Mouse (Mus musculus): ENCODE measurements around the gene Keg1. TPM values are rescaled to one million over a fixed set of nuclear protein-coding genes. Genes with fewer than 3 reads are reported as not detected.
"Not testable (repeated sequence)": the region's sequence is repeated elsewhere in the genome, so short reads cannot be mapped to it uniquely, and the experiment has no call there.

Gene Keg1
- polyA plus RNA-seq, 1 experiment from 2014 or later = not detected

DNA sequence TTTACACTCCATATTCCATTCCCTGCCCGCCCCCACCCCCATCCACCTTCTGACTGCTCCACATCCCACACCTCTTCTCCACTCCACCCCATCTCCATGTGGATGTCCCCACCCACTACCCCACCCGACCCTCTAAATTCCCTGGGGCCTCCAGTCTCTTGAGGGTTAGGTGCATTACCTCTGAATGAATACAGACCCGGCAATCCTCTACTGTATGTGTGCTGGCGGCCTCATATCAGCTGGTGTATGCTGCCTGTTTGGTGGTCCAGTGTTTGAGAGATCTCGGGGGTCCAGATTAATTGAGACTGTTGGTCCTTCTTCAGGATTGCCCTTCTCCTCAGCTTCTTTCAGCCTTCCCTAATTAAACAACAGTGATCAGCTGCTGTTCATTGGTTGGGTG lies 25.3 kb downstream of the Keg1 start:
- H3K4me3 ChIP-seq; H3K4me1 ChIP-seq (replicated peaks); H3K9ac ChIP-seq; H3K9me3 ChIP-seq; H3K36me3 ChIP-seq; H3K4me2 ChIP-seq; ATAC-seq (ENCODE audit: low FRiP score); H3K27me3 ChIP-seq; H3K27ac ChIP-seq: not testable (repeated sequence)
- WGBS = 89% methylated on average over 5 of the region's 5 CpGs

DNA sequence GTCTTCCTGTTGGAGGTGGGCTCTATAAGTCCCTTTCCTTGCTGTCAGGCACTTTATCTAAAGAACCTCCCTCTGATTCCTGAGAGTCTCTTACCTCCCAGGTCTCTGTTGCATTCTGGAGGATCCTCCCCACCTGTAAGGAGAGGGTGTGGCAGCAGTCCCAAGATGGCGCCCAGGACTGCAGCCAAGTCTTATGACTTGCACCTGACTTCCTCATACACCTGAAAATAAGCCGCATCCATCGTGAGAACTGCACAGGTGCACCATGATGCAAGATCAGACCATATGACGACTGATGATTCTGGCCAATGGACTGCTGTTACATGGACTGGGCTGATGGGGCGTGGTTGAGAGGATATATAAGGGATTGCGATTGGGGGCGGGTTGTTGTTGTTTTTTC lies 26.0 kb downstream of the Keg1 start:
- H3K27me3 ChIP-seq; H3K9ac ChIP-seq; ATAC-seq (ENCODE audit: low FRiP score); H3K4me3 ChIP-seq; H3K4me1 ChIP-seq (replicated peaks); H3K9me3 ChIP-seq; H3K27ac ChIP-seq; H3K36me3 ChIP-seq; H3K4me2 ChIP-seq: not testable (repeated sequence)
- 91% methylated on average over 7 of the region's 7 CpGs for WGBS

DNA sequence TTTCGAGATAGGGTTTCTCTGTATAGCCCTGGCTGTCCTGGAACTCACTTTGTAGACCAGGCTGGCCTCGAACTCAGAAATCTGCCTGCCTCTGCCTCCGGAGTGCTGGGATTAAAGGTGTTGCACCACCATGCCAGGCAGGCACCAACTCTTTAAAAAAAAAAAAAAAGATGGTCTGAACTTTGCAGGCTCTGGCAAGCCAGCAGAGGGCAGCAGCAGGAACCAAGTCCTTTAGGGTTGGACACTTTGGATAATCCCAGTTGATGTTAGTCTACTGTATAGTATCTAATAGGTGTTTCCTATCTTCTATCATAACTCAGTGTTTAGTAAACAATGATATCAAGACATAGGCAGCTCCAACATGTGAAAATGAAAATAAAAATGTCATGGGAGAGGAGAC lies 26.7 kb downstream of the Keg1 start:
- Histone ChIP-seq H3K9ac (no peak overlapping the region), H3K4me3 (no peak overlapping the region), H3K4me2 (no peak overlapping the region), H3K27me3 (no peaks in the 10 kb centered on the region), H3K27ac (no peak overlapping the region), H3K36me3 (no peaks in the 10 kb centered on the region), H3K4me1 (replicated peaks) (no peaks in the 10 kb centered on the region), H3K9me3 (no peaks in the 10 kb centered on the region)
- ATAC-seq (ENCODE audit: low FRiP score) = no peak
- 65% methylated on average over 3 of the region's 3 CpGs for WGBS

DNA sequence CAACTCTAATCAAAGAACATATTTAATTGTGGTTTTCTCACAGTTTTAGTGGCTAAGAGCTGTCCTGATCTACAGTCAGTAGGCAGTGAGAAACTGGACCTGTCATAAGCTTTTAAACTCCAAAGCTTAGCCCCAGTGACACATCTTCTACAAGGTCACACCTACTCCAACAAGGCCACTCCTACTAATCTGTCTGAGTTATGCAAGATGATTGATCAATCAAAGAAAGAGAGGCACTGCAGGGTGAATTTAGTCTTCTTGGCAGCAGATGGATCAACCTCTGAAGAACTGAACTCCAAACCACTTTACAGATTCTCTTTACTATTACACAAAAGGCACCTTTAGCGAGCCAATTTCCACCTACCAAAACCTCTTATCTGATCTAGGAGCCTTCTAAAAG lies 30.3 kb downstream of the Keg1 start:
- Histone ChIP-seq H3K27me3 (no peaks in the 10 kb centered on the region), H3K36me3 (no peaks in the 10 kb centered on the region), H3K9ac (no peak overlapping the region), H3K27ac (no peak overlapping the region), H3K4me3 (no peak overlapping the region), H3K9me3 (no peaks in the 10 kb centered on the region), H3K4me2 (no peak overlapping the region), H3K4me1 (replicated peaks) (no peaks in the 10 kb centered on the region)
- 79% methylated on average over 1 of the region's 1 CpGs for WGBS
- ATAC-seq (ENCODE audit: low FRiP score) = no peak

DNA sequence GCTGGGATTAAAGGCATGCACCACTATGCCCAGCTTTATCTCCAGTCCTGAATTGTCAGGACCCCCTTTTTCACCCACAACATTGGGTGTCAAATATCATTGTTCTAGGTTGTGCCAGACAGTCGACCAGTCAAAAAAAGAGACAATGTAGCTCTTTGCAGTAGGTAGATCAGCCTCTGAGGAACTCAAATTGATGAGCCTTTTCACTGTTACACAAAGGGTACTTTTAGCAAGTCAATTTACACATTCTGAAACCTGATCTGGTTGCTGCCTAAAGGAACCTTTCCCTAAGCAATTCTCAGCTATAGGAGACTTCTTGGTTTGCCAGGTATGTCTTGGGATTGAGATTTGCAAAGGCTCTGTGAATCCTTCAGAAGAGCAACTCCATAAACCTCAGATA lies 35.5 kb downstream of the Keg1 start:
- H3K9ac ChIP-seq = no peak overlapping the region
- no peaks in the 10 kb centered on the region for H3K36me3 ChIP-seq
- no peaks in the 10 kb centered on the region; the same call in 1 of the 2 replicates for H3K9me3 ChIP-seq
- no peak overlapping the region for H3K27ac ChIP-seq
- no peak overlapping the region for H3K4me2 ChIP-seq
- WGBS = 65% methylated on average over 1 of the region's 1 CpGs
- ATAC-seq (ENCODE audit: low FRiP score) = no peak
- H3K4me3 ChIP-seq = no peak overlapping the region
- no peaks in the 10 kb centered on the region for H3K27me3 ChIP-seq
- no peaks in the 10 kb centered on the region for H3K4me1 ChIP-seq (replicated peaks)

DNA sequence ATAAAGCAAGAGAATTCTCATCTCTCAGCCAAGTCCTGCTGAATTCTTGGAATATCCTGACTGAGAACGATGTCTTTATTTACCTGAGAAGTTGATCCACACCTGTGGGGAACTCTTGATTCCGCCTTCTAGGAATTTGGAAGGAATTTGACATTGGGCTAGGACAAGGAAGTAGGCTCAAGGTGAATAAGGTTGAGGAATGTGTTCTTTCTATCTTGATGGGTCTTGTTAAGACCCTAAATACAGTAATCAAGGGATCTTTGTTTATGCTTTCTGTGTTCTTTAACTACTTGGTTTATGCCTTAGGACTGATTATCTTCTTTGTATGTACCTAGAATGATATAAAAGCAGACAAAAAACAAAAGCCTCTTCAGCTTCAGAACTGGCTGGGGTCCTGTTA lies 36.4 kb downstream of the Keg1 start:
- no peak overlapping the region for H3K4me3 ChIP-seq
- ATAC-seq (ENCODE audit: low FRiP score) = no peak
- no peak overlapping the region for H3K27ac ChIP-seq
- no peak overlapping the region for H3K4me2 ChIP-seq
- no peaks in the 10 kb centered on the region for H3K4me1 ChIP-seq (replicated peaks)
- no peaks in the 10 kb centered on the region for H3K36me3 ChIP-seq
- no peaks in the 10 kb centered on the region; the same call in 1 of the 2 replicates for H3K9me3 ChIP-seq
- 86% methylated on average over 2 of the region's 2 CpGs for WGBS
- H3K9ac ChIP-seq = no peak overlapping the region
- H3K27me3 ChIP-seq = no peaks in the 10 kb centered on the region

DNA sequence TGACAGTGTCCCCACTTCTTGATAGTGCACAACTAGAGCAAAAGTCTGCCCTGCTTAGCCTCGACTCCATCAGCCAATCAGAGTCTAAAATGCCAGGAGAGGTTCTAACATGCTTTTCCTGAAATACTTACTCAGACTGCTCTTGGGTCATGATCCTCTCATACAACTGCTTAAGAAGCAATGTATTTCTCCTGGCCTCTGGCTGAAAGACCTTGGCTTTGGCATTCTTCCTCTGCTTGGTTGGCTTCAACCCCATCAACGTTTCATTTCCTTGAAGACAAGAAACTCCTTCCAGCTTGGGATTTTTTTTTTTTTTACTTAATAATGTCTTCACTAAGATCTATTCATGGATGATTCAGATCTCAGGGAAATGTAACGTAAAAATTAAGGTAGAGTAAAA lies 60.7 kb downstream of the Keg1 start:
- no peaks in the 10 kb centered on the region for H3K4me1 ChIP-seq (replicated peaks)
- H3K27ac ChIP-seq = no peak overlapping the region
- ATAC-seq (ENCODE audit: low FRiP score) = no peak
- no peak overlapping the region for H3K4me3 ChIP-seq
- 83% methylated on average over 3 of the region's 3 CpGs for WGBS
- H3K27me3 ChIP-seq = no peaks in the 10 kb centered on the region
- H3K36me3 ChIP-seq = no peaks in the 10 kb centered on the region
- no peak overlapping the region for H3K9ac ChIP-seq
- no peak overlapping the region for H3K4me2 ChIP-seq
- no peaks in the 10 kb centered on the region for H3K9me3 ChIP-seq

DNA sequence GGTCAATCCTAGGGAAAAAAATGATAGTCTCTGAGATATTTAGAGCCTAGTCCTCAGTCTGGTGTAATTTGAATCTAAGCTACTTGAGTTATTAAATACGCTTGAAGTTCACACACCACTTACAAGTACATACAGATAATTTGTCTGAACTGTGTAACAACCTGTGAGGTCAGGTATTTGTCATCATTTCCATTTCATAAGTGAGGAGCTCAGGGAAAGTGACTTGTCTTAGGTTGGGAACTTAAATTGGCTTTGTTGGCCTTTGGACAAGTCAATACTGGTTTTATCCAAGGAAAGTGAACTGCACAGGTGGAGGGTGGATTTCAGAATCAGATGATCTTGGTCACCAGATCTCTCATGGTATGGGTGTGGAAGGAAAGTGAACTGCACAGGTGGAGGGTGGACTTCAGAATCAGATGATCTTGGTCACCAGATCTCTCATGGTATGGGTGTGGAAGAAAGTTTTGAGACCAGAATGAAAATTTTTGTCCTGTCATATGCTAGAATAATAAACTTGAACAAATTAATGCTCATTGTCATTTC lies 63.4 kb downstream of the Keg1 start:
- H3K4me3 ChIP-seq = no peak overlapping the region
- H3K4me1 ChIP-seq (replicated peaks) = no peaks in the 10 kb centered on the region
- no peak for ATAC-seq (ENCODE audit: low FRiP score)
- no peaks in the 10 kb centered on the region for H3K9me3 ChIP-seq
- no peaks in the 10 kb centered on the region for H3K27me3 ChIP-seq
- peaks cover 18% of the 10 kb centered on the region for H3K36me3 ChIP-seq
- H3K9ac ChIP-seq = no peak overlapping the region
- no peak overlapping the region for H3K27ac ChIP-seq
- H3K4me2 ChIP-seq = no peak overlapping the region
- WGBS = 96% methylated on average over 1 of the region's 1 CpGs

DNA sequence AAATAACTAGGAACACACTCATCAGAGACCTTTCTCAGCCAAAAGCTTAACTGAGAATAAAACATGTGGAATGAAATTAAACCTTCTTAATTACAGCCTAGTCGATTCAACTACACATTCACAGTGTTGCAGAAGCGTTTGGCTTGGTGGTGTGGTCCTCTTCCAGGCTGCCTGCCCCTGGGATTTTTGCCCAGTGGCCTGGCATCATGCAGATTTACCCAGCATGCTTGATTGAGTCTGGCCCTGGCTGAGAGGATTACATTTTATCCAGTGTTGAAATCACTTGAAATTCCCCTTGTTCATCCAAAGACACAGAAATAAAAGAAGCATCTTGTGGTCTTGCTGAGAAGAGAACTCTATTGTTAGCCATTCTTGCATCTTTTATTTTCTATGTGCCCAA lies 64.1 kb downstream of the Keg1 start:
- no peaks in the 10 kb centered on the region for H3K27me3 ChIP-seq
- no peak overlapping the region for H3K9ac ChIP-seq
- H3K4me3 ChIP-seq = no peak overlapping the region
- 76% methylated on average over 2 of the region's 2 CpGs for WGBS
- no peaks in the 10 kb centered on the region for H3K4me1 ChIP-seq (replicated peaks)
- H3K27ac ChIP-seq = no peak overlapping the region
- H3K9me3 ChIP-seq = no peaks in the 10 kb centered on the region
- ATAC-seq (ENCODE audit: low FRiP score) = no peak
- H3K4me2 ChIP-seq = no peak overlapping the region
- H3K36me3 ChIP-seq = peaks cover 24% of the 10 kb centered on the region

DNA sequence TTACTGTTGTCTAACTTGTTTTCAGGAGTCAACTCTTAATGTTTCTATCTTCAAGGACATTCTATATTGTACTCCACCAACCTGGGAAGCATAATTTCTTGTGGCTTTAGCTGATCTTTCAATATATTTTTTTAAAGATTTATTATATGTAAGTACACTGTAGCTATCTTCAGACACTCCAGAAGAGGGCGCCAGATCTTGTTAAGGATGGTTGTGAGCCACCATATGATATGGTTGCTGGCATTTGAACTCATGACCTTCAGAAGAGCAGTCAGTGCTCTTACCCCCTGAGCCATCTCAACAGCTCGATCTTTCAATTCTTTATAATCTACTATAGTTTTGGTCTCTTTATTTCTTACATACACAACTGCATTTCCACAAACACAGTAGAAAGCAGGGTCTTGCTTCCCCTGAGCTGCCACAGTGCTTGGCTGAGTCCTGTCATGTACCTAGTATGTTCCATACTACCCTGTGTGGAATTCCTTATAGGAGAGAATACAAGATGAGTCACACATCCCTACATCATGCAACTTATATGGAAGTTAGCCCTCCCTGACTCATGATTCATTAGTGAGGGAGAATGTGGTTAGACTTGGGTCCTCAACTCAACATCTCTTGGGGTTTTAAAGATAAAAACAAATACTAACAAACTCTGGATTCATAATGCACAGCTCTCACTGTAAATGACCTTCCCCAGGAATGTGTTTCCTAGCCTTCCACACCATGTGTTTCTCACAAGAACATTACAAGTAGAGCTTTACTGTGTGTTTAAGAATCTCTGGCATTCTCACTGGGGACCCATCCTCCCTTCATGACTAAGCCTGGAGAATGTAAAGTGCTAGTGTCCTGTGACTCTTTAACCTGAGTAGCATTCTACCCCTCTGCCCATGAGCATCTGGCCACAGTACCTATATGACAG lies 66.9 kb downstream of the Keg1 start:
- H3K36me3 ChIP-seq = peaks cover 35% of the 10 kb centered on the region
- WGBS = 63% methylated on average over 2 of the region's 2 CpGs

DNA sequence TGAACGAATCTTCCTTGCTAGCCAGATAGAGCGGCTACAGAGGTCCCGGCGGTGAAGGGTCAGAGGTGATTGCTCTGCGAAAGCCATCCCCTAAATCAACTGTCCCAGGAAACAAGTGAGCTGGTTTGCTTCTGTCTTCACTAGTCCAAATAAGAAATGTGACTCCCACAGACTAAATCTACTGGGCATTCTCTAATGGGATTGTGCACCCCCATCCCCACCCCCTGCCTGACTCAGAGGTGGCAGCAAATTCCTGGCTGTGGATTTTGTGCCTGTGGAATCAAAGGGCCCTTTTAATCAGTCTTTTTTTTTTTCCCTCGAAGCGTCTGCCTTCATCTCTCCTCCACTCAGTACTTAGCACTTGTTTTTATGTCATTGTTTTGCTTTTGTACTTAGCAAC lies 69.7 kb downstream of the Keg1 start, which contains the start of gene Cntf:
TSS of gene Cntf (minus strand) at position 325 of the 400 bp plus-strand sequence.
- H3K4me3 ChIP-seq = no peak within 1 kb of the TSS
- H3K9ac ChIP-seq = no peak within 1 kb of the TSS
- no peak within 1 kb of the TSS for H3K27ac ChIP-seq
- H3K36me3 ChIP-seq = peaks cover 54% of the 10 kb centered on the region
- no peaks in the 10 kb centered on the region for H3K9me3 ChIP-seq
- H3K4me2 ChIP-seq = no peak within 1 kb of the TSS
- WGBS = 61% methylated on average over 7 of the region's 7 CpGs
- H3K27me3 ChIP-seq = no peaks in the 10 kb centered on the region
- H3K4me1 ChIP-seq (replicated peaks) = no peaks in the 10 kb centered on the region
- no peak for ATAC-seq (ENCODE audit: low FRiP score)

More for the DNA sequence above, 66.9 kb downstream of the Keg1 start:
- Histone ChIP-seq H3K4me1 (replicated peaks) (no peaks in the 10 kb centered on the region), H3K4me3 (no peak overlapping the region), H3K4me2 (no peak overlapping the region), H3K9me3 (no peaks in the 10 kb centered on the region), H3K27ac (no peak overlapping the region), H3K9ac (no peak overlapping the region), H3K27me3 (no peaks in the 10 kb centered on the region)
- no peak; the same call in 1 of the 2 replicates for ATAC-seq (ENCODE audit: low FRiP score)
